7 mouse cellular contexts compared by ENCODE assay signal in genomic region chr4:129288067-129288466, GRCm38 (mm10). TPM values are rescaled to one million over a fixed set of nuclear protein-coding genes. Genes with fewer than 3 reads are reported as not detected.
DNase-seq lines count a peak whose midpoint lies in the region; ATAC-seq and TF ChIP-seq lines count a peak whose summit lies in the region.

No protein-coding gene starts in this region.

- no peaks in the 10 kb centered on the region for H3K9me3 ChIP-seq in CH12.LX (replicated peaks; ENCODE audit: low read length)
- 0 out of 2 replicates have a peak, but pooled peaks cover 2% of the 10 kb centered on the region for H3K9me3 ChIP-seq in heart, embryonic 12.5 days (replicated peaks)
- no peaks in the 10 kb centered on the region for H3K9me3 ChIP-seq in limb, embryonic 12.5 days

- H3K4me1 ChIP-seq in CH12.LX (ENCODE audit: control insufficient read depth in 1 of 2, insufficient read depth in 2 of 2): peaks cover 3% of the 10 kb centered on the region in 2 experiments; a peak in 3 of 4 replicates
- peaks cover 16% of the 10 kb centered on the region for H3K4me1 ChIP-seq in heart, embryonic 12.5 days (replicated peaks)
- H3K4me1 ChIP-seq in limb, embryonic 12.5 days (replicated peaks): peaks cover 17% of the 10 kb centered on the region; the same call in 1 of the 2 replicates

- dilution Hi-C loops in CH12.LX (cut with MboI; ENCODE audit: extremely low pct_ligation_motif_present, extremely low pct_unique_long_range_greater_than_20kb, low sequenced_read_pairs): no loop called here

- in situ Hi-C loops in CH12.LX (cut with MboI; ENCODE audit: low pct_ligation_motif_present, low pct_unique_long_range_greater_than_20kb, low sequenced_read_pairs): no loop called here

- peak overlapping the region; percentile 93; the same call in 1 of the 2 replicates for H3K4me2 ChIP-seq in CH12.LX (ENCODE audit: insufficient read depth, low read depth, poor library complexity, severe bottlenecking)
- peak overlapping the region; percentile 100 for H3K4me2 ChIP-seq in heart, embryonic 12.5 days
- peak overlapping the region; percentile 98 for H3K4me2 ChIP-seq in limb, embryonic 12.5 days

- no peak for TF ChIP-seq CTCF in CH12.LX (conservative IDR thresholded peaks at IDR 0.05 in 1 of 2, IDR thresholded peaks at IDR 0.05 in 1 of 2; ENCODE audit: low read depth in 2 of 2, low read length in 2 of 2)

- H3K27me3 ChIP-seq in CH12.LX (replicated peaks): peaks cover 9% of the 10 kb centered on the region
- peaks cover 28% of the 10 kb centered on the region for H3K27me3 ChIP-seq in heart, embryonic 12.5 days (replicated peaks)
- H3K27me3 ChIP-seq in limb, embryonic 12.5 days: peaks cover 37% of the 10 kb centered on the region

- DNase-seq in CH12.LX (ENCODE audit: extremely low read depth) (no peak), NIH3T3 (ENCODE audit: low read depth) (peak; percentile 57)
- no peak for DNase-seq in layer of hippocampus, adult 9-10 months (ENCODE audit: low spot score)
- no peak for DNase-seq in spleen, adult 12 weeks (ENCODE audit: low spot score)
- DNase-seq in yolk sac, embryonic 10.5 days (ENCODE audit: low spot score): no peak

- TF ChIP-seq POLR2A in CH12.LX (IDR thresholded peaks at IDR 0.05; ENCODE audit: low read depth, low read length): no peak

- TF ChIP-seq RAD21 in CH12.LX (IDR thresholded peaks at IDR 0.05; ENCODE audit: low read depth, low read length): no peak

- no peak overlapping the region for H3K9ac ChIP-seq in CH12.LX (ENCODE audit: insufficient read depth, low read depth)
- no peak overlapping the region for H3K9ac ChIP-seq in heart, embryonic 12.5 days
- H3K9ac ChIP-seq in limb, embryonic 12.5 days (replicated peaks): no peak overlapping the region

- H3K27ac ChIP-seq in CH12.LX (ENCODE audit: insufficient read depth, low read depth): no peak overlapping the region
- no peak overlapping the region for H3K27ac ChIP-seq in heart, embryonic 12.5 days (ENCODE audit: poor library complexity, severe bottlenecking)
- no peak overlapping the region for H3K27ac ChIP-seq in limb, embryonic 12.5 days

- no peak for TF ChIP-seq EP300 in CH12.LX (IDR thresholded peaks at IDR 0.05; ENCODE audit: low read length)

- no peak overlapping the region for H3K4me3 ChIP-seq in CH12.LX (replicated peaks in 1 of 3; ENCODE audit: low read depth in 2 of 3, low read length in 2 of 3, poor library complexity in 1 of 3)
- peak overlapping the region; percentile 54; the same call in 1 of the 2 replicates for H3K4me3 ChIP-seq in heart, embryonic 12.5 days
- peak overlapping the region; percentile 54; the same call in 1 of the 2 replicates for H3K4me3 ChIP-seq in limb, embryonic 12.5 days (replicated peaks)

- ATAC-seq in heart, embryonic 12.5 days (ENCODE audit: insufficient number of reproducible peaks, low FRiP score): no peak
- ATAC-seq in limb, embryonic 12.5 days (ENCODE audit: insufficient number of reproducible peaks, insufficient read depth, low FRiP score, low TSS enrichment, low read depth): no peak

- 34% methylated on average over 3 of the region's 3 CpGs for WGBS in heart, embryonic 12.5 days
- 32% methylated on average over 3 of the region's 3 CpGs for whole genome bisulfite sequencing in limb, embryonic 12.5 days

- no peaks in the 10 kb centered on the region for H3K36me3 ChIP-seq in CH12.LX (replicated peaks in 1 of 2; ENCODE audit: control insufficient read depth in 1 of 2, insufficient read depth in 1 of 2, low read length in 1 of 2)
- H3K36me3 ChIP-seq in heart, embryonic 12.5 days: no peaks in the 10 kb centered on the region
- no peaks in the 10 kb centered on the region for H3K36me3 ChIP-seq in limb, embryonic 12.5 days

- no peaks in the 10 kb centered on the region for H3K79me2 ChIP-seq in CH12.LX (replicated peaks; ENCODE audit: control insufficient read depth, extremely low read depth, insufficient read depth, poor library complexity, severe bottlenecking)

TF ChIP-seq in CH12.LX, 34 proteins besides CTCF, POLR2A, EP300 and RAD21:
- TF ChIP-seq MAX (IDR thresholded peaks at IDR 0.05; ENCODE audit: low read length) (no peak), PAX5 (IDR thresholded peaks at IDR 0.05; ENCODE audit: low read length) (no peak), HCFC1 (IDR thresholded peaks at IDR 0.05; ENCODE audit: low read depth, low read length) (no peak), ZC3H11A (IDR thresholded peaks at IDR 0.05; ENCODE audit: low read depth, low read length) (no peak), TCF12 (IDR thresholded peaks at IDR 0.05; ENCODE audit: low read depth, low read length) (no peak), MAZ (IDR thresholded peaks at IDR 0.05; ENCODE audit: low read depth, low read length) (no peak), BHLHE40 (IDR thresholded peaks at IDR 0.05; ENCODE audit: low read depth, low read length) (no peak), CHD1 (IDR thresholded peaks at IDR 0.05; ENCODE audit: low read depth, low read length) (no peak), SIN3A (IDR thresholded peaks at IDR 0.05; ENCODE audit: low read length) (no peak), ZNF384 (IDR thresholded peaks at IDR 0.05; ENCODE audit: low read depth, low read length) (no peak)
TF ChIP-seq in CH12.LX: peak in this region for 0.

RNA-seq across cellular contexts. Expression of gene Sync, which starts 0.7 kb away (rescaled TPM):
- total RNA-seq in CH12.LX (2012; rRNA removed) (0.04 TPM in 1 of 2 replicates, not detected in the other), CH12.LX (2014; rRNA removed) (not detected in 2 replicates)
- polyA plus RNA-seq in CH12.LX (2012; ENCODE audit: insufficient read length, low read depth): 0.14 and 0.16 TPM in 2 replicates
- polyA plus RNA-seq in heart, embryonic 12.5 days (2016; fragmentation: Nextera tagmentation; extraction: Ambion mirVana): 1.1 and 1.3 TPM in 2 replicates
- polyA plus RNA-seq in limb, embryonic 12.5 days (2016; fragmentation: Nextera tagmentation; extraction: Ambion mirVana): 1.2 and 1.9 TPM in 2 replicates

RNA-seq across cellular contexts. Expression of gene C77080, which starts 26.9 kb away (rescaled TPM):
- 0.29 and 0.38 TPM in 2 replicates for total RNA-seq in CH12.LX (2012; rRNA removed)
- not detected in 2 replicates for total RNA-seq in CH12.LX (2014; rRNA removed)
- 0.68 and 1.1 TPM in 2 replicates for polyA plus RNA-seq in CH12.LX (2012; ENCODE audit: insufficient read length, low read depth)
- polyA plus RNA-seq in heart, embryonic 12.5 days (2016; fragmentation: Nextera tagmentation; extraction: Ambion mirVana): 1.2 and 1.6 TPM in 2 replicates
- 4.6 and 5.1 TPM in 2 replicates for polyA plus RNA-seq in limb, embryonic 12.5 days (2016; fragmentation: Nextera tagmentation; extraction: Ambion mirVana)

RNA-seq across cellular contexts. Expression of gene Rbbp4, which starts 47.1 kb away (rescaled TPM):
- 41.4 and 44.1 TPM in 2 replicates for total RNA-seq in CH12.LX (2012; rRNA removed)
- total RNA-seq in CH12.LX (2014; rRNA removed): 73.3 and 76.9 TPM in 2 replicates
- 179 and 219 TPM in 2 replicates for polyA plus RNA-seq in CH12.LX (2012; ENCODE audit: insufficient read length, low read depth)
- 342 TPM in 2 replicates for polyA plus RNA-seq in heart, embryonic 12.5 days (2016; fragmentation: Nextera tagmentation; extraction: Ambion mirVana)
- 577 and 606 TPM in 2 replicates for polyA plus RNA-seq in limb, embryonic 12.5 days (2016; fragmentation: Nextera tagmentation; extraction: Ambion mirVana)

RNA-seq across cellular contexts. Expression of gene Zbtb8os, which starts 47.4 kb away (rescaled TPM):
- total RNA-seq in CH12.LX (2012; rRNA removed) (93.7 and 104 TPM in 2 replicates), CH12.LX (2014; rRNA removed) (124 and 134 TPM in 2 replicates)
- 135 and 157 TPM in 2 replicates for polyA plus RNA-seq in CH12.LX (2012; ENCODE audit: insufficient read length, low read depth)
- 46.7 and 51.1 TPM in 2 replicates for polyA plus RNA-seq in heart, embryonic 12.5 days (2016; fragmentation: Nextera tagmentation; extraction: Ambion mirVana)
- polyA plus RNA-seq in limb, embryonic 12.5 days (2016; fragmentation: Nextera tagmentation; extraction: Ambion mirVana): 45.0 and 48.8 TPM in 2 replicates

Comparison
In these comparisons a context has a peak if more than half of its experiments do, and no peak if none do; other contexts are left out.
1. H3K4me3 ChIP-seq: peak in heart, embryonic 12.5 days (single experiment) and limb, embryonic 12.5 days (single experiment); none in CH12.LX (0 of 3).
2. Peak in every context shown above with its lines, with median percentiles within 50 percentile points of each other: H3K4me2 ChIP-seq.